Mouse (Mus musculus) lung, embryonic 16.5 days (tissue): Measurements from ENCODE around the gene Erich4. TPM values are rescaled to one million over a fixed set of nuclear protein-coding genes. Genes with fewer than 3 reads are reported as not detected.
"Not testable (repeated sequence)": the region's sequence is repeated elsewhere in the genome, so short reads cannot be mapped to it uniquely, and the experiment has no call there.

Experiments used
- ATAC-seq: fragments of 200-750 bp; cut with Nextera tagmentation; 2 replicates; pipeline ENCODE4 v1.8.0; 2017; ENCODE audit warnings: low read depth, mild to moderate bottlenecking, moderate library complexity
- H3K27ac ChIP-seq: fragments of 300-500 bp; sonication (generic); 2 replicates; pipeline ENCODE4 v1.5.1; 2014; ENCODE audit warnings: mild to moderate bottlenecking, control low read depth, low read length
- H3K27me3 ChIP-seq: fragments of 300-500 bp; sonication (generic); 2 replicates; pipeline ENCODE4 v1.6.1; 2014; ENCODE audit warnings: low read depth, low read length, mixed read lengths; ENCODE audit not compliant: control insufficient read depth, insufficient read depth
- H3K36me3 ChIP-seq: fragments of 300-500 bp; sonication (generic); 2 replicates; pipeline ENCODE4 v1.6.1; 2014; ENCODE audit warnings: low read length; ENCODE audit not compliant: control insufficient read depth, insufficient read depth
- H3K4me1 ChIP-seq: fragments of 300-500 bp; sonication (generic); replicated peaks from 2 replicates; pipeline ENCODE4 v1.6.1; 2014; ENCODE audit warnings: low read length, mixed read lengths; ENCODE audit not compliant: control insufficient read depth, insufficient read depth
- H3K4me2 ChIP-seq: fragments of 300-500 bp; sonication (generic); 2 replicates; pipeline ENCODE4 v1.6.1; 2014; ENCODE audit warnings: low read depth, low read length, control low read depth
- H3K4me3 ChIP-seq: fragments of 300-500 bp; sonication (generic); 2 replicates; pipeline ENCODE4 v1.5.1; 2014; ENCODE audit warnings: mild to moderate bottlenecking, low read length, control low read depth
- H3K9ac ChIP-seq: fragments of 300-500 bp; sonication (generic); 2 replicates; pipeline ENCODE4 v1.6.1; 2014; ENCODE audit warnings: low read length, control low read depth
- H3K9me3 ChIP-seq: fragments of 300-500 bp; sonication (generic); 2 replicates; pipeline ENCODE4 v1.6.1; 2016; ENCODE audit warnings: low read length; ENCODE audit not compliant: control insufficient read depth
- WGBS: fragments of 180-500 bp; shearing (Covaris S2); extraction: QIAGEN DNeasy Blood & Tissue Kit; methylation state at CpG from one replicate; pipeline ENCODE4 v1.1.7; 2014; 5-methylcytosine and 5-hydroxymethylcytosine counted together
- polyA plus RNA-seq: library from polyadenylated mRNA; unstranded; fragments of >200 nt; fragmentation: Nextera tagmentation; extraction: Ambion mirVana; gene quantifications from 2 replicates; pipeline ENCODE4 v1.2.1, GENCODE M21; 2015

Gene Erich4
- polyA plus RNA-seq, 1 experiment from 2014 or later: 0.23 TPM

DNA sequence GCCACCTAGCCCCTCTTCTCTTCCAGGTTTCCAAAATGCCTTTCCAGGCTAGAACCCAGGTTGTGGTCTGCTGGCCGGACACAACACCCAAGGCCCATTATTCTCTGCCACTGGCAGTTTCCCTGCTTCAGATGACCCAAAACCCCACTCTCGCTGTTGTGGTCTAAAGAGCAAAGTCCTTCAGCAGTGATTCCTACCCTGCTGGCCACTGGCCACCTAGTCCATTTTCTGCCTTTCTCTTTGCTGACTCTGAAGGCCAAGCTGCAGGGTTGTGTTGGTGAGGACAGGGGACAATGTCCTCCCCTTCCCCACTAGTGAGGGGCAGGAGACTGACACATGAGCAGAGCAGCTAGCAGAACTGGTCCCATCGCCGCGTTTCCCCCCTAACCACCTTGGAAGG, 40.6 kb downstream of the Erich4 start:
- Histone ChIP-seq H3K27ac (peak overlapping the region; percentile 70), H3K36me3 (no peaks in the 10 kb centered on the region), H3K27me3 (no peaks in the 10 kb centered on the region), H3K4me2 (no peak overlapping the region), H3K9me3 (no peaks in the 10 kb centered on the region), H3K4me1 (peaks cover 3% of the 10 kb centered on the region; the same call in 1 of the 2 replicates), H3K4me3 (no peak overlapping the region), H3K9ac (no peak overlapping the region)
- 0 out of 2 replicates have a peak, but pooled peaks have one; percentile 17 for ATAC-seq
- WGBS: 68% methylated on average over 5 of the region's 5 CpGs

- H3K27ac ChIP-seq, H3K9ac ChIP-seq, H3K4me1 ChIP-seq, H3K4me3 ChIP-seq, H3K4me2 ChIP-seq, H3K9me3 ChIP-seq, H3K36me3 ChIP-seq, ATAC-seq, H3K27me3 ChIP-seq: not testable (repeated sequence)
- 54% methylated on average over 5 of the region's 5 CpGs for WGBS
Observed at GRCm38 (mm10) chr7:25573806-25574205, 41.9 kb downstream of the Erich4 start.

- no peak for ATAC-seq
- 93% methylated on average over 7 of the region's 7 CpGs for whole genome bisulfite sequencing
- H3K4me3 ChIP-seq: no peak overlapping the region
Observed at GRCm38 (mm10) chr7:25568721-25569120, 47.0 kb downstream of the Erich4 start.

More at GRCm38 (mm10) chr7:25568721-25569120, 47.0 kb downstream of the Erich4 start:
- Histone ChIP-seq H3K4me1 (no peaks in the 10 kb centered on the region), H3K9me3 (peaks cover 3% of the 10 kb centered on the region), H3K4me2 (no peak overlapping the region), H3K27ac (no peak overlapping the region), H3K9ac (no peak overlapping the region), H3K27me3 (no peaks in the 10 kb centered on the region), H3K36me3 (no peaks in the 10 kb centered on the region)

Other genes starting within 250 kb of the Erich4 start
- 0.33 and 2.9 TPM in 2 replicates for gene Cnfn, start 246.2 kb downstream of the Erich4 start, polyA plus RNA-seq
- 9.4 and 11.4 TPM in 2 replicates for gene Lipe, start 217.2 kb downstream of the Erich4 start, polyA plus RNA-seq
- gene Cxcl17, start 203.0 kb downstream of the Erich4 start, polyA plus RNA-seq: 0.49 TPM in 1 of 2 replicates, not detected in the other
- gene Ceacam1, start 138.3 kb downstream of the Erich4 start, polyA plus RNA-seq: 7.3 TPM in 2 replicates
- gene Ceacam2, start 76.0 kb downstream of the Erich4 start, polyA plus RNA-seq: 0.09 TPM in 1 of 2 replicates, not detected in the other
- 34.5 TPM in 2 replicates for gene Dmac2, start 3.5 kb upstream of the Erich4 start, polyA plus RNA-seq
- 10.5 and 11.1 TPM in 2 replicates for gene B3gnt8, start 10.8 kb upstream of the Erich4 start, polyA plus RNA-seq
- 64.6 and 67.6 TPM in 2 replicates for gene Bckdha, start 43.1 kb upstream of the Erich4 start, polyA plus RNA-seq
- 70.6 and 71.2 TPM in 2 replicates for gene Exosc5, start 43.3 kb upstream of the Erich4 start, polyA plus RNA-seq
- gene Tmem91, start 59.3 kb upstream of the Erich4 start, polyA plus RNA-seq: 3.6 and 3.9 TPM in 2 replicates
- gene B9d2, start 64.9 kb upstream of the Erich4 start, polyA plus RNA-seq: 33.1 and 35.8 TPM in 2 replicates
- 3.1 and 3.4 TPM in 2 replicates for gene Tgfb1, start 71.1 kb upstream of the Erich4 start, polyA plus RNA-seq
- gene Ccdc97, start 103.2 kb upstream of the Erich4 start, polyA plus RNA-seq: 21.1 and 24.9 TPM in 2 replicates
- gene Hnrnpul1, start 138.9 kb upstream of the Erich4 start, polyA plus RNA-seq: 47.9 and 55.8 TPM in 2 replicates
- gene Axl, start 172.8 kb upstream of the Erich4 start, polyA plus RNA-seq: 53.6 and 55.1 TPM in 2 replicates
- 18.9 and 21.0 TPM in 2 replicates for gene Cyp2s1, start 201.0 kb upstream of the Erich4 start, polyA plus RNA-seq